Mouse (Mus musculus) adipocyte (in vitro differentiated cells): ENCODE results near the gene Zfp574.

Source experiments
- DNase-seq: peaks from one replicate; pipeline ENCODE4 v3.0.0-alpha.2; 2016; ENCODE audit warnings: low spot score

Zfp574 gene

GRCm38 (mm10) chr7:25112178-25112955 is 40.0 kb downstream of the Zfp574 start:
- no peak for DNase-seq

- no peak for DNase-seq
Observed at GRCm38 (mm10) chr7:25112956-25113603, 40.7 kb downstream of the Zfp574 start.

- DNase-seq: no peak
Observed at GRCm38 (mm10) chr7:25120061-25120834, 47.9 kb downstream of the Zfp574 start.

- no peak for DNase-seq
Observed at GRCm38 (mm10) chr7:25121240-25121786, 48.9 kb downstream of the Zfp574 start.

- DNase-seq: no peak
Observed at GRCm38 (mm10) chr7:25125716-25126281, 53.4 kb downstream of the Zfp574 start.

- DNase-seq: no peak
Observed at GRCm38 (mm10) chr7:25127971-25128370, 55.6 kb downstream of the Zfp574 start.

- DNase-seq: no peak
Observed at GRCm38 (mm10) chr7:25129390-25129979, 57.1 kb downstream of the Zfp574 start.

- DNase-seq: no peak
Observed at GRCm38 (mm10) chr7:25130565-25130964, 58.2 kb downstream of the Zfp574 start.

- DNase-seq: no peak
Observed at GRCm38 (mm10) chr7:25131247-25131646, 58.9 kb downstream of the Zfp574 start.

- no peak for DNase-seq
Observed at GRCm38 (mm10) chr7:25132318-25132960, 60.1 kb downstream of the Zfp574 start.
